Mouse (Mus musculus) small intestine, adult 2 months (tissue): ENCODE data around the gene Rhbdd2.

ENCODE experiments used
- CTCF ChIP-seq: fragments of 200-500 bp; IDR thresholded peaks from 2 replicates; pipeline ENCODE4 v1.5.1; 2012; ENCODE audit warnings: low read depth, mild to moderate bottlenecking, control low read depth, inconsistent platforms, low read length, moderate library complexity, mixed read lengths; ENCODE audit not compliant: insufficient replicate concordance, insufficient read length; ENCODE audit errors: extremely low read depth
- POLR2A ChIP-seq: fragments of 200-500 bp; IDR thresholded peaks from 2 replicates; pipeline ENCODE4 v1.6.1; 2012; ENCODE audit warnings: low read depth, mild to moderate bottlenecking, control low read depth, inconsistent platforms, low read length, moderate library complexity

DNA sequence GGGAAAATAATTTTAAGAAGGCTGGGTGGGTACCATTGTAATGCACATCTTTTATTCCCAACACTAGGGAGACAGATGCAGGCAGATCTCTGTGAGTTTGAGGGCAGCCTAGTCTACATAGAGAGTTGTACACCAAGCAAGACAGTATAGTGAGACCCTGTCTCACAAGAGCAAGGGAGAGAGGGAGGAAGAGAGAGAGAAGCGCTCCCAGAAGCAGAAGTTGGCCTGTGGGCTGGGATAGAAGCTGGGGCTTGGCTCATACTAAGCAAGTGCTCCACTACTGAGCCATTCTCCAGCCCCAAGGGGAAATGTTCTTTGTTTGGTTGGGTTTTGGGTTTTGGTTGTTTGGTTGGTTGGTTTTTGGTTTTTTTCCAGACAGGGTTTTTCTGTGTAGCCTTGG lies 8.6 kb downstream of the Rhbdd2 start:
- TF ChIP-seq CTCF (no peak), POLR2A (no peak)
